Mouse (Mus musculus): ENCODE data around the gene Tepp.

Gene Tepp

DNA sequence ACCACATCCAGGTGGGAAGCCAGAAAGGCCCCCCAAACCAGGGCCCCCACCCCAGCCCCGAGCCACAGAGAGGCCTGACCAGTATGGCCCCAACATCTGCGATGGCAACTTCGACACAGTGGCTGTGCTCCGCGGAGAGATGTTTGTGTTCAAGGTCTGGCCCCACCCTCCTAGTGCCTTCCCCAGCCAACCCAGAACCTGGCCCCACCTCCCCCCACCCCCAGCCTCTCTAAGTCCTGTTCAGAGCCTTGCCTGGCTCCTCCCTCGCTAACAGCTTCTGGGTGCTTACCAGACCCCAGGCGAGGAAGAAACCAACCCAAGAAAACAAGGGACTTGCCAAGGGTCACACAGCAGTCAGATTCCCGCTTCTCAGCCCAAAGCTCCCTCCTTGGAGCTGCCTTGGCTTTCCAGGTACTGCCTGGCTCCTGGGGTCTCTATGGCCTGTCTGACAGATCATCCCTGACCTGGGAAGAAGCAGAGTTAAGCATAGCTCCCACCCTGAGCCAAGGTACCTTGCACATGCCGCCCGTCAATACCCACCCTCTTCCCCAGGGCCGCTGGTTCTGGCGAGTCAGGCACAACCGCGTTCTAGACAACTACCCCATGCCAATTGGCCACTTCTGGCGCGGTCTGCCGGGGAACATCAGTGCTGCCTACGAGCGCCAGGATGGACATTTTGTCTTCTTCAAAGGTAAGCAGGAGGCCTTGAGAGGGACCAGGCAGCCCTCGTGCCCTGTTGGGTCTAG, 59.4 kb downstream of the Tepp start:
- DNase-seq, result no peak

DNA sequence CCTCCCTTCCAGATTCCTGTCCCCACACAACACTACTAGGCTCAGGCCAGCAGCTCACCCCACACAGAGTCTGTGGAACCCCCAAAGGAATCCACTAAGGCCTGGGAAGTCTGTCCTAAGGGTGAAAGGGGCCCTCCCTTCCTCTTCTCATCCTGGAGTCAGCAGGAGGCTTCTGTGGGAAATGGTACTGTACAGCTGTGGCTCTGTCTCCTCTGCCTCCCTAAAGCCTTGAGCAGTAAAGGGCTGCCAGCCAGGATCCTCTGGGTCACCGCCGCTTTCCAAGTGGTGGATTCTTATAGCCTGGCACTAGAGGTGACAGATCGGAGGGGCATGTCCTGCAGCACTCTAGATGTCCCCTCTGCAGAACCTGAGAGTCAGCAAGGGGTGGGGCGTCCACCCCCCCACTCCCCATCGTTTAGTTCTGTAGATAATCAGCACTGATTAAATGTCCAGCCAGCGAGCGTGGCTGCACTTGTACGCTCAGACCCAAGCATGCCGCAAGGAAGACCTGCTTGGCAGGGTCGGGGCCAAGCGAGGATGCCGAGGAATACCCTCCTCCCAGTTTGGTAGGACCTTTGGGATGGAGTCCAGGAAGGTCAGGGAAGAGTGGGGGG, 63.1 kb downstream of the Tepp start:
- no peak for DNase-seq

- no peak for DNase-seq
Measured at GRCm38 (mm10) chr8:95374429-95374828, 64.1 kb downstream of the Tepp start.

DNA sequence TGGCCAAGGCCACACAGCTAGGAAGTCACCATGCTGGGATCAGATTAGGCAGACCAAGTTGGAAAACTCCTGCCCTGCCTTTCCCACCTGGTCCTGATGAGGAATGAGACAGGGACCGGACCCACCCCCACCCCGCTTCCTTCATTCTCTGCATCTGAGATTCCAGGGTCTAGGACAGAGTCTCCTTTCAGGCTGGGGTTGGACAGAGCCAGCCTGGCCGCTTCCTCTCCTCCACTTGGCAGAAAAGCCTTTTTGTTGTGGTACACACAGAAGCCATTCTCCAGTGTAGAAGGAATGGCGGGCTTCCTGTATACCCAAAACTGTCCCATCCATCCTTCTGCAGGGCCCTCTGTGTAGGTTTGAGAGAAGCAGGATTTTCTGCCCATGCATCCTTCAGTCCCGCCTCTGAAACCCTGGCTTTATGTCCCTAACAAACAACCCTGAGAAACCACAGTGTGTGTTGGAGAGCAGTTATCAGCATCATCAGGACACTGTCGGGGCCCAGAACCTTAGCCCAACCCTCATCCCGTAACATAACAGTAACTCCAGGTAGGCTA, 65.1 kb downstream of the Tepp start:
- no peak for DNase-seq
